Mouse (Mus musculus) cerebellum, adult 2 months (tissue): Measurements from ENCODE around the gene Calml4.

ENCODE experiments used
- CTCF ChIP-seq: fragments of 200-500 bp; IDR thresholded peaks from 2 replicates; pipeline ENCODE4 v1.5.1; 2011; ENCODE audit warnings: low read depth, mild to moderate bottlenecking, control low read depth, low read length, moderate library complexity, borderline replicate concordance; ENCODE audit not compliant: insufficient read depth
- POLR2A ChIP-seq: fragments of 200-500 bp; IDR thresholded peaks from 2 replicates; pipeline ENCODE4 v1.6.1; 2011; ENCODE audit warnings: low read length, control low read depth, borderline replicate concordance; ENCODE audit not compliant: insufficient read depth

DNA sequence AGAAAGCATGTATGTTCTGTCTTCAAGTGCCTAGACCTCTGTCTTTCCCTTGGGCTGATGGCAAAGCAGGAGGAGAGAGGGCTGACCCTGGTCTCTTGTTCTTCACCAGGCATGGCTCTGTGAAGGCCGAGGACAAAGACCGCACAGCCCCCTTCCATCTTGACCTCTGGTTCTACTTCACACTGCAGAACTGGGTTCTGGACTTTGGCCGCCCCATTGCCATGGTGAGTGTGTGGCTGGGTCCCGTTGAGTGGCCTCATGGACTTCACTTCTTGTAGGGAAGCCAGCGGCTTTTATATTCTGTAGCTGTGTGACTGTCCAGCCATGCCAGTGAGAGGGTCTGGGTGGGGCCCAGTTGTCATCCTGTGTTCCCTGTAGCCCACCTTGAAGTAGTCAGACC, 13.4 kb upstream of the Calml4 start:
- no peak for TF ChIP-seq POLR2A
- TF ChIP-seq CTCF: no peak
